Mouse (Mus musculus) left cerebral cortex, adult 8-10 months (tissue): ENCODE measurements at regions not wholly inside any gene's neighbourhood (a gene's known extent, or its start where the extent isn't known, plus 50 kb on each side); places are given as distances from the start of the nearest gene placed in this dataset.

ENCODE experiments used
- DNase-seq, 2 experiments: peaks; one replicate each; pipeline ENCODE4 v3.0.0; 2022; ENCODE audit warnings: low spot score in 2 of 2
- microRNA-seq, 2 experiments: library from miRNA; unstranded; fragments of <30 nt; microRNA quantifications; one replicate each; pipeline ENCODE4 v1.2.0; 2022

DNA sequence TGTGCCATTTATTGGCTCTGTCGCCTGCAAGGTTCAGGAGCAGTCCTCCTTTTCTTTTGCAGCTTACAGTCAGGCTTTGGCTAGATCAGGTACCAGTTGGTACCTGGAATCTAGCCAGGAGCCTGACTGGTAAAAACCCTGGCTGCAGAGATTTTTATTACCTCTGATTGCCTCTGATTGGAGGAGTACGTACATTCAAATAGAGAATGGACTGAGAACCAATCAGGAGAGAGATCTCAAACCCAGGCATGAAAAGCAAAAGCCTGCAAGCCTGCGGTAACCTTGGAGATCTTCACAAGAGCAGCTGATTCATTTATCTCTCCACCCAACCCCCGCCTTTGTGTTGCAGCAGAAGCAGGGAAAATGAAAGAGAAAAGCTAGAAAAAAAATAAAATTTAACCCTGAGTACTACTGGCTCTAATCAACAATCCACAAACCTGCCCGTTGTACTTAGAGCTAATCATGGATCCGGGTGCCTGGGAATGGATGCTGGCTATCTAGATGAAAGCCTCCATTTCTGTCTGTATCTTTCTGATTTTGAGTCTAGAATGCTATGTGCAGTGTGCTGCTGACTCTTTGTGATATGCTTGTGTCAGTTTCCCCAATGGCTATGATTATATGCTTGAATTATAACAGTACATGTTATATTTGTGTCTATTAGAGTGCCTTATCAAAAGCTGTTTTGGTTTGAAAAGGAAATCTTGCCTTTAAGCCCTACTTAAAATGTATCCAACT, 406.2 kb upstream of the Ndn start:
- peak; percentile 49 to 81 for DNase-seq

DNA sequence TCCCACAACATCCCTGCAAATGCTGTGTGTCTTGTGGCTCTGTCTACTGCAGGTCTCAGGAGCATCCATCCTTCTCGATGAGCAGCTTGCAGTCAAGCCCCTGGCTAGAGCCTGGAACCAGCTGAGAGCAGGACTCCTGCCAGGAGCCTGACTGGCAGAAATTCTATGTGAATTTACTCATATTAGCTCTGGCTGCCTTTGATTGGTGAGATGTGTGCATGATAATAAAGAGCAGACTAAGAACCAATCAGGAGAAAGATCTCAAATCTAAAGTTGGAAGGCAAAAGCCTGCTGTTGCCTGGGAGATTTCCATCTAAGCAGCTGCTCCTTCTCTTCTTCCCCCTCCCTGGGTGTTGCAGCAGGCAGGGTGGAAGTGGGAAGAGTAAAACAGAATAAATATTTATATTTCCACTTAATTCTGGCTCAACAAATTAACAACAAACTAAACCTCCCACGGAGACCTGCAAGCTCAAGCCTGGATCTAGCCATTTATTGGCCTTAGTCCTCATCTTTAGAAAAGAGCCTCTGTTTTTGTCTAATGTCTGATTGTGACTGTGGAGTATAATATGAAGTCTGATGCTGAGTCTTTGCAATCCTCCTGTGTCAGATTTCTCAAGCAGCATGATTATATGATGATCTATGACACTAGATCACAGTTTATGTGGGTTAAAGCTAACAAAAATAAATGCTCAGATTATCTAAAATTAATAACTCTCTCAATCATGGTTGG, 364.0 kb upstream of the Ndn start:
- DNase-seq: peak; percentile 64 to 68

DNA sequence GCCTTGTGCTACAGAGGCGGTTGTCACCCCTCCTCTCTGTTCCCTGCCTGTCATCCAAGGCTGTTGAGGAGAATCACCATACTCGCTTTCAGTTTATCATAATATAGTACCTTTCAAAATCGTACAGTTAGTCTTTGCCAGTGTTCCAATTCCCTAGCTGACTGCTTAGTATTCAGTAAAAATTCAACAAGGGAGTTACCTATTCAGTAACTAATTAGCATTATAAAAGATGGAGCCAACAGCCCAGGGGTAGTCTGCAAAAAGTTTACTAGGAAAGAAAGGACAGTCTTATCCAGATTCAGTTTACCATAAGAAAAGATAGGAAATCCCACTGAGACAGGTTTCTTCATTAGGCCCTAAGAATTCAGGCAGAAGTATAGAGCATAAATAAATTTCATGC, 319.7 kb upstream of the Ndn start:
- no peak for DNase-seq

DNA sequence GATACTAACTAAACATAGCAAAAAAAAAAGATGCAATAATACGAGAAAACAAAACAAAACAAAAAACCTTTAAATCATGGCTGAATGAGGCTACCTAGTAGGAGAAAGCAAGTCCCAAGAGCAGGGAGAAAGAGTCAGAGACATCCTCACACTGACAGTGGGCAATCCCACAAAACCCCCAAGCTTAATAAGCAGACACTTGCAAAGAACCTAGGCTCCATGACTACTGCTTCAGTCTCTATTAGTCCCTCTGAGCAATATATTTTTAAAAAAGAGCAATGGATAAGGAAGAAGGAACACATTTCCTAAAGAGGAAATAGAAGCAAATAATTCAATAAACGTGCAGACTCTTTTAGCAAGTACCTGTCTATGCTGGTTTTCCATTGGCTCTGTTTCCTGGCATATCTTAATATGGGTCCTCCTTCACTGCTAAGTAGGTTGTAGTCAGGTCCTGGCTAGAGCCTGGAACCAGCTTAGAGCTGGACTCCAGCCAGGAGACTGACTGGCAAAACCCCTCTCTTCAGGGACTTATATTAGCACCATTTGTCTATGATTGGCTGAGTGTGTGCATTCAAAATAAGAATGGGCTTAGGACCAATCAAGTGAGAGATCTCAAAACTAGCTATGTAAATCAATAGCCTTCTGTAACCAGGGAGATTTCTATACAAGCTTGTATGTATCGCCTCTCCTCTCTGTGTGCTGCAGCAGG, 300.5 kb upstream of the Ndn start:
- peak in 1 of 2 experiments; percentile 18 for DNase-seq

DNA sequence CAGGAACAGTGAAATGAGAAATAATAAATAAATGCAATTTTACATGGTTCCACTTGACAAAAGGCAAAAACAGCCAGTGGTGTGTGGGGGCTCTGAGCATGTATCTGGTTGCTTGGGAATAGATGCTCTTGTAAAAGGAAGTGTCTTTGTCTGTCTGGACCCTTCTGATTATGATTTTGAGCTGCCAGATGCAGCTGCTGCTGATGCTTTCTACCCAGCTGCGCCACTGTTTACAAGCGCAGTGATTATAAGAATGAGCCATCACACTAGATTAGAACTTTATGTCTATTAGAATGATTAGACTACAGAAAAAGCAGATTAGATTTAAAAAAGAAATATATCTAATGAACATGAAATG, 299.9 kb upstream of the Ndn start:
- DNase-seq: no peak

DNA sequence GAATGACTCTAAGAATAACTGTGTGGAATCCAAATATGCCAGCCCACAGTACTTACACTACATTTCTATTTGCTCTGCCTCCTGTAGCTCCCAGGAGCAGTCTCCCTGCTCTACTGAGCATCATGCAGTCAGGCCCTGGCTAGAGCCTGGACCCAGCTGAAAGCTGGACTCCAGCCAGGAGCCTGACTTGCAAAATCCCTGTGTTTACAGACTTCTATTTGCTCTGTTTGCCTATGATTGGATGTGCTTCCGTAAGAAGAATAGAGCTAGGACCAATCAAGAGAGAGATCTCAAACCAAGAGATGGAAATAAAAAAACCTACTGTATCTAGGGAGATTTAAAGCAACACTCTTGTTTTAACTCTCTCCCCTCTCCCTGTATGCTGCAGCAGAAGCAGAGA, 267.8 kb upstream of the Ndn start:
- no peak for DNase-seq

DNA sequence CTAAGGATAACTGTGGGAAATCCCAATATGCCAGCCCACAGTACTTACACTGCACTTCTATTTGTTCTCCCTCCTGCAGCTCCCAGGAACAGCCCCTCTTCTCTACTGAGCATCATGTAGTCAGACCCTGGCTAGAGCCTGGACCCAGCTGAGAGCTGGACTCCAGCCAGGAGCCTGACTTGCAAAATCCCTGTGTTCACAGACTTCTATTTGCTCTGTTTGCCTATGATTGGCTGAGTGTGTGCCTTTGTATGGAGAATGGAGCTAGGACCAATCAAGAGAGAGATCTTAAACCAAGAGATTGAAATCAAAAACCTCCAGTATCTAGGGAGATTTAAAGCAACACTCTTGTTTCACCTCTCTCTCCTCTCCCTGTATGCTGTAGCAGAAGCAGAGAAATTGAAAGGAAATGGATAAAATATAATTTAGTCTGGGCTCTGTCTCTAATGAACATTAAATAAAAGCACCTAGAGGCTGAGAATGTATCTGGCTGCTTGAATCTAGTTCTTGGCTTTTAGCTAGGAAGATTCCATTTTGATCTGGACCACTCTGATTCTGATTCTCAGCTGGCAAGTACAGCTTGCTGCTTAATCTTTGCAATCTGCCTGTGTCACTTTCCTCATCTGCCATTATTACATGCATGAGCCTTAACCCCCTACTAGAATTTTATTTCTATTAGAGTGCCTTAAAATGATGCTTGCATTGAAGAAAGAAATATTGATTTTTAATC, 261.1 kb upstream of the Ndn start:
- DNase-seq: peak in 1 of 2 experiments; percentile 8

Small RNAs in the stretch of these regions (microRNA-seq; reads per million reads assigned to microRNA genes)
- gene Gm24923: 0 to 1.3 reads per million in 2 experiments
- 0 reads per million in 2 experiments for gene Mir344-2
- gene Mir344f: 2.3 to 3.3 reads per million in 2 experiments
- gene Mir344g: 2.0 to 4.0 reads per million in 2 experiments
- 0 reads per million in 2 experiments for gene Mir344i
